Mouse (Mus musculus) embryonic facial prominence, embryonic 12.5 days (tissue): ENCODE data around the gene Spg20. TPM values are rescaled to one million over a fixed set of nuclear protein-coding genes. Genes with fewer than 3 reads are reported as not detected.
A peak's percentile ranks its signal among the peaks of the same experiment; 100 is the strongest.

ENCODE experiments used
- ATAC-seq: fragments of 200-750 bp; cut with Nextera tagmentation; 2 replicates; pipeline ENCODE4 v1.8.0; 2017; ENCODE audit not compliant: insufficient number of reproducible peaks, insufficient read depth, low FRiP score, low TSS enrichment
- H3K27ac ChIP-seq: fragments of 300-500 bp; sonication (generic); 2 replicates; pipeline ENCODE4 v1.5.1; 2016; ENCODE audit warnings: mild to moderate bottlenecking
- H3K27me3 ChIP-seq: fragments of 300-500 bp; sonication (generic); 2 replicates; pipeline ENCODE4 v1.6.1; 2016; ENCODE audit warnings: mild to moderate bottlenecking, moderate library complexity
- H3K36me3 ChIP-seq: fragments of 300-500 bp; sonication (generic); 2 replicates; pipeline ENCODE4 v1.6.1; 2016; ENCODE audit warnings: mild to moderate bottlenecking
- H3K4me1 ChIP-seq: fragments of 300-500 bp; sonication (generic); 2 replicates; pipeline ENCODE4 v1.6.1; 2016
- H3K4me2 ChIP-seq: fragments of 300-500 bp; sonication (generic); replicated peaks from 2 replicates; pipeline ENCODE4 v1.6.1; 2016; ENCODE audit warnings: mild to moderate bottlenecking, moderate library complexity
- H3K4me3 ChIP-seq: fragments of 300-500 bp; sonication (generic); 2 replicates; pipeline ENCODE4 v1.5.1; 2016; ENCODE audit warnings: mild to moderate bottlenecking
- H3K9ac ChIP-seq: fragments of 300-500 bp; sonication (generic); 2 replicates; pipeline ENCODE4 v1.6.1; 2016; ENCODE audit warnings: mild to moderate bottlenecking, moderate library complexity
- H3K9me3 ChIP-seq: fragments of 300-500 bp; sonication (generic); 2 replicates; pipeline ENCODE4 v1.6.1; 2016; ENCODE audit warnings: mild to moderate bottlenecking, moderate library complexity
- WGBS: fragments of 180-500 bp; shearing (Covaris S2); methylation state at CpG from one replicate; pipeline ENCODE4 v1.1.7; 2016; 5-methylcytosine and 5-hydroxymethylcytosine counted together
- microRNA-seq: library from miRNA; unstranded; fragments of <30 nt; microRNA quantifications from one replicate; pipeline ENCODE4, GENCODE M21; 2017
- polyA plus RNA-seq: library from polyadenylated mRNA; unstranded; fragments of >200 nt; fragmentation: Nextera tagmentation; extraction: Ambion mirVana; gene quantifications from 2 replicates; pipeline ENCODE4 v1.2.1, GENCODE M21; 2016

Spg20 gene
- polyA plus RNA-seq, 1 experiment from 2014 or later, result 86.5 TPM

- no peak overlapping the region for H3K9ac ChIP-seq
- no peaks in the 10 kb centered on the region for H3K27me3 ChIP-seq
- no peak overlapping the region for H3K4me3 ChIP-seq
- no peaks in the 10 kb centered on the region for H3K4me1 ChIP-seq
- ATAC-seq, result no peak
- no peaks in the 10 kb centered on the region for H3K36me3 ChIP-seq
- no peak overlapping the region for H3K27ac ChIP-seq
- no peaks in the 10 kb centered on the region for H3K9me3 ChIP-seq
- H3K4me2 ChIP-seq, result no peak overlapping the region
- 93% methylated on average over 7 of the region's 7 CpGs for WGBS
Measured at GRCm38 (mm10) chr3:55154163-55154562, 42.3 kb downstream of the Spg20 start.

DNA sequence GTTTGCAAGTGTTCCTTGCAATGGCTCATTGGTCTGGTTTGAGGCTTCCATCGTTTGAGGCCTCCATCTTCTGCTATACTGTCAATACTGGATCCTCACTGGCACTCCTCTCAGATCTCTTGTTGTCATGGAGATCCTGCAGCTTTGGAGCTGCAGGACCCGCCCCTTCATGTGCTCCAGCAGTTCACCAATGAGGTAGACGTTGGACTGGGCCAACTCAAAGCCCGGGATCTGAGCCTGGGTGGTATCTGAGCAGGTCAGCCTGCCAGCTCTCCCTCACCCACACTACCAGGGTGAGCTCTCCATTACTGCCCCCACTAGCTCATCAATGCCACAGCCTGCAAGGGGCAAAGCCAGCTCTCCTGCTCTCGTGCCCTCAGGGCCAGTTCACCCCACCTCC lies 45.5 kb downstream of the Spg20 start:
- H3K9ac ChIP-seq, result no peak overlapping the region
- 68% methylated on average over 5 of the region's 5 CpGs for WGBS
- ATAC-seq, result no peak

GRCm38 (mm10) chr3:55161144-55161543 lies 49.2 kb downstream of the Spg20 start:
- no peaks in the 10 kb centered on the region for H3K36me3 ChIP-seq
- H3K27me3 ChIP-seq, result no peaks in the 10 kb centered on the region
- no peak overlapping the region for H3K27ac ChIP-seq
- no peak overlapping the region for H3K9ac ChIP-seq
- no peak overlapping the region for H3K4me3 ChIP-seq
- no peak overlapping the region for H3K4me2 ChIP-seq
- no peaks in the 10 kb centered on the region for H3K4me1 ChIP-seq
- no peaks in the 10 kb centered on the region for H3K9me3 ChIP-seq
- no peak; the same call in 1 of the 2 replicates for ATAC-seq
- WGBS, result 71% methylated on average over 7 of the region's 7 CpGs

More for the DNA sequence above, 45.5 kb downstream of the Spg20 start:
- H3K27me3 ChIP-seq, result no peaks in the 10 kb centered on the region
- H3K27ac ChIP-seq, result no peak overlapping the region
- no peak overlapping the region for H3K4me3 ChIP-seq
- no peaks in the 10 kb centered on the region for H3K4me1 ChIP-seq
- H3K4me2 ChIP-seq, result no peak overlapping the region
- no peaks in the 10 kb centered on the region for H3K9me3 ChIP-seq
- H3K36me3 ChIP-seq, result no peaks in the 10 kb centered on the region

GRCm38 (mm10) chr3:55163510-55163909 lies 51.6 kb downstream of the Spg20 start:
- H3K4me3 ChIP-seq, result no peak overlapping the region
- H3K9me3 ChIP-seq, result no peaks in the 10 kb centered on the region
- H3K36me3 ChIP-seq, result no peaks in the 10 kb centered on the region
- 83% methylated on average over 4 of the region's 4 CpGs for WGBS
- no peaks in the 10 kb centered on the region for H3K27me3 ChIP-seq
- no peak overlapping the region for H3K9ac ChIP-seq
- no peak overlapping the region for H3K27ac ChIP-seq
- no peaks in the 10 kb centered on the region for H3K4me1 ChIP-seq
- ATAC-seq, result no peak
- no peak overlapping the region for H3K4me2 ChIP-seq

GRCm38 (mm10) chr3:55172478-55172877 lies 60.6 kb downstream of the Spg20 start:
- WGBS, result 81% methylated on average over 3 of the region's 3 CpGs
- H3K4me1 ChIP-seq, result no peaks in the 10 kb centered on the region

DNA sequence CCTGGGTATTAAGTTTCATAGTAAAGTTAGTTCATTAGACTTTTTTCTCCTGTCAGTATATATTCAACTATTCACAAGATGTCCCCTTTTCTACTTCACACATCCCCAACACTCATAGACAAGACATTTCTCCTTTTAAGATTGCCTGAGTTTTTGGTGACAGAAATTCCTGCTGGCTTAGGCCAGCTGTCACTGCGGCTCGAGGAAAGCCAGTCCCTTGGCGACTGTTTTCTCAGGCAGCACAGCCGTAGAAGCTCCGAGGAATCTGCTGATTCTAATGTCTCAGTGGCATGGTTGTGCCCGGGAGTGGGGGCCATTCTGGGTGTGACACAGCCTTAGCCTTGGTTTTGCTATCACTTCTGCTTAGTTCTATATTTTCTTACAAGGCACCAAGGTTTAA lies 65.4 kb downstream of the Spg20 start:
- ATAC-seq, result no peak
- Histone ChIP-seq H3K9me3 (no peaks in the 10 kb centered on the region), H3K4me3 (no peak overlapping the region), H3K27me3 (no peaks in the 10 kb centered on the region), H3K4me1 (no peaks in the 10 kb centered on the region), H3K4me2 (no peak overlapping the region), H3K36me3 (no peaks in the 10 kb centered on the region), H3K9ac (no peak overlapping the region), H3K27ac (no peak overlapping the region)
- WGBS, result 49% methylated on average over 6 of the region's 6 CpGs

More at GRCm38 (mm10) chr3:55172478-55172877, 60.6 kb downstream of the Spg20 start:
- Histone ChIP-seq H3K36me3 (no peaks in the 10 kb centered on the region), H3K27ac (no peak overlapping the region), H3K9ac (no peak overlapping the region), H3K4me3 (no peak overlapping the region), H3K27me3 (no peaks in the 10 kb centered on the region), H3K4me2 (no peak overlapping the region), H3K9me3 (no peaks in the 10 kb centered on the region)
- ATAC-seq, result no peak

DNA sequence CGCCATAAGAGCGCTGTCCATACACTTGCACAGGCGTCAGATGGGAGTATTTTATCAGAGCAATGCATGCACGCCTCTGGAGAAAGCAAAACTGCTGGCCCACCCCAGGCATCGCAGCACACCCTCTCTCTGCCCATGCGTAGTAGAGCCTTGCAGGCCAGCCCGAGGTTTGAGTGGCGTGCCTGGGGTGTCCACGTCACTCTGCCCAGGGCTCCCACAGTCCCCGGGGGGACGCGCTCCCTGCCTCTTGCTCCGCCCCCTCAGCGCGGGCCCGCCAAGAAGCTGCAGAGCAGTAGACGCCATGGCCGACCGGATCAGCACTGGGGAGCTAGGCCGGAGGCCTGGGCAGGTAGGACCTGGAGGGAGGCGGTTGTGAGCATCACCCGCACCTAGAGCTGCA lies 69.9 kb downstream of the Spg20 start, which contains the start of gene Sohlh2:
Sohlh2 (plus strand) TSS at position 263 of the 400 bp plus-strand sequence.
- Histone ChIP-seq H3K4me1 (no peaks in the 10 kb centered on the region), H3K9ac (no peak within 1 kb of the TSS), H3K27ac (no peak within 1 kb of the TSS), H3K4me2 (no peak within 1 kb of the TSS), H3K27me3 (no peaks in the 10 kb centered on the region), H3K4me3 (no peak within 1 kb of the TSS), H3K9me3 (no peaks in the 10 kb centered on the region), H3K36me3 (no peaks in the 10 kb centered on the region)
- 0 out of 2 replicates have a peak, but pooled peaks have one; percentile 47 for ATAC-seq
- 94% methylated on average over 22 of the region's 22 CpGs for WGBS

Small RNA genes lying within 50 kb of the gene (microRNA-seq; reads per million reads assigned to microRNA genes)
- not detected for gene Gm22029

Other genes starting within 250 kb of the Spg20 start
- gene Sertm1, start 196.2 kb upstream of the Spg20 start, polyA plus RNA-seq, result 0.29 and 0.42 TPM in 2 replicates
- 2.8 and 3.1 TPM in 2 replicates for gene Ccna1, start 56.6 kb upstream of the Spg20 start, polyA plus RNA-seq
- gene Ccdc169, start 25.2 kb downstream of the Spg20 start, polyA plus RNA-seq, result 0.08 and 0.10 TPM in 2 replicates
- gene Sohlh2, start 69.9 kb downstream of the Spg20 start, polyA plus RNA-seq, result not detected in 2 replicates
- gene Dclk1, start 130.3 kb downstream of the Spg20 start, polyA plus RNA-seq, result 68.6 and 69.7 TPM in 2 replicates